Mouse (Mus musculus): ENCODE results near the gene Crtc3. TPM values are rescaled to one million over a fixed set of nuclear protein-coding genes. Genes with fewer than 3 reads are reported as not detected.

Gene Crtc3
- polyA plus RNA-seq, 2 experiments, result 18.6 to 26.4 TPM

DNA sequence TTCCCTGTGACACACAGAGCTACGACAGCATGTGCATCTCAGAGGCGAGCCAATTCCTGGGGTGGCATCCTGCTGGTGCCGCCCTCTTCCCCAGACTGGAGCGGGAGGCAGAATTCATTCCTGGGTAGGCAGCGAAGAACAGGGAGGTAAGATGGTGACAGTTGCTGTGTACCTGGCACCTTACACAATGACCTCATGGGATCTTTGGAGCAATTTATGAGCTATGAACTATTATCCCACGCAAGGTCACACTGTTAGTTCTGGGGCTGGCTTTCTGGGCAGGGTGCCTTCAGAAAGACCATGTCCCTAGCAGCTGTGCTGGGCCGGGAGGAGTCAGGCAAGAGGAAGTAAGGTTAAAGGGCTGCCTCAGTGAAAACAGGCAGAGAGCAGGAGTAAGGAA is 77.0 kb downstream of the Crtc3 start:
- H3K4me2 ChIP-seq (replicated peaks; ENCODE audit: low read depth, low read length, severe bottlenecking), result no peak overlapping the region
- no peak for ATAC-seq (ENCODE audit: low FRiP score, low read depth)
- no peaks in the 10 kb centered on the region for H3K9me3 ChIP-seq (ENCODE audit: control insufficient read depth, low read length)
- DNase-seq (ENCODE audit: low spot score), result no peak
- H3K36me3 ChIP-seq (ENCODE audit: control insufficient read depth, insufficient read depth, low read length), result peaks cover 17% of the 10 kb centered on the region
- peaks cover 18% of the 10 kb centered on the region for H3K4me1 ChIP-seq (ENCODE audit: control insufficient read depth, insufficient read depth, low read length)
- no peaks in the 10 kb centered on the region for H3K27me3 ChIP-seq (ENCODE audit: control insufficient read depth, insufficient read depth, low read length)
- no peak overlapping the region for H3K27ac ChIP-seq (replicated peaks; ENCODE audit: low read depth, low read length)
- no peak overlapping the region for H3K9ac ChIP-seq (ENCODE audit: low read depth, low read length, severe bottlenecking)
- 63% methylated on average over 7 of the region's 7 CpGs for WGBS
- no peak overlapping the region for H3K4me3 ChIP-seq (replicated peaks; ENCODE audit: low read length)
- no peak for TF ChIP-seq POLR2A (IDR thresholded peaks at IDR 0.05; ENCODE audit: borderline replicate concordance, extremely low read depth, insufficient read depth, insufficient read length)

DNA sequence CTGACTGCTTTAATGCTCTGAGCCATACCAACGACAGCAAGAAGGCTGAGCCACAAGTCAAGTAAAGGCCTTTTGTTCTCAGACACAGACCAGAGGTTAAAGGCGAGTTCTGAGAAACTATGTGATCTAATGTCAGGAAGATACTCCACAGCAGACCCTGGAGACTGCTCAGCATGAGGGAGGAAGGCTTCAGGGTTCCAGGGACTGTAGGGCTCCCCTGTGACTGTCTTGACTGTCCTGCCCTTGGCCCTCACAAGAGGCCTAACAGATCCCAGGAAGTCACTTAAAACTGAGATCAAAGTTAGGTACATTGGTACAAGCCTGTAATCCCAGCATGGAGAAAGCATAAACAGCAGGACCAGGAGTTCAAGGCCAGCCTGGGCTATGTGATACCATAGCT is 81.2 kb downstream of the Crtc3 start:
- Histone ChIP-seq H3K9me3 (ENCODE audit: control insufficient read depth, low read length) (no peaks in the 10 kb centered on the region), H3K4me1 (ENCODE audit: control insufficient read depth, insufficient read depth, low read length) (peaks cover 10% of the 10 kb centered on the region), H3K27ac (replicated peaks; ENCODE audit: low read depth, low read length) (no peak overlapping the region), H3K36me3 (ENCODE audit: control insufficient read depth, insufficient read depth, low read length) (peaks cover 16% of the 10 kb centered on the region), H3K9ac (ENCODE audit: low read depth, low read length, severe bottlenecking) (no peak overlapping the region), H3K4me2 (replicated peaks; ENCODE audit: low read depth, low read length, severe bottlenecking) (no peak overlapping the region), H3K4me3 (replicated peaks; ENCODE audit: low read length) (no peak overlapping the region), H3K27me3 (ENCODE audit: control insufficient read depth, insufficient read depth, low read length) (no peaks in the 10 kb centered on the region)
- ATAC-seq (ENCODE audit: low FRiP score, low read depth), result no peak
- DNase-seq (ENCODE audit: low spot score), result no peak
- 56% methylated on average over 2 of the region's 2 CpGs for WGBS
- no peak for TF ChIP-seq POLR2A (IDR thresholded peaks at IDR 0.05; ENCODE audit: borderline replicate concordance, extremely low read depth, insufficient read depth, insufficient read length)

DNA sequence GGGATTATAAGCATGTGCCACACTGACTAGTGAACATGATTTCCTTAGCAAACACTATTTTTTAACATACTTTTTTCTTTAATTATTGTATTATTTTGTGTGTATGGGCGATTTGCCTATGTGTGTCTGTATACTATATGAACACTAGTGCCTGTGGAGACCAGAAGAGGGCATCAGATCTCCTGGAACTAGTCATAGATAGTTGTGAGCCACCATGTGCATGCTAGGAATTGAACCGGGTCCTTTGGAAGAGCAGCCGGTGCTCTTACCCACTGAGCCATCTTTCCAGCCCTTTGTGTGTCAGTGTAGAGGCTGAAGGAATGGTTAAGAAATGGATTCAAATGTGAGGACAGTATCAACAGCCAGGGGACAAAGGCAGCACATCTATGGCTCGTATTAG is 82.2 kb downstream of the Crtc3 start:
- H3K4me3 ChIP-seq (replicated peaks; ENCODE audit: low read length), result no peak overlapping the region
- no peak overlapping the region for H3K4me2 ChIP-seq (replicated peaks; ENCODE audit: low read depth, low read length, severe bottlenecking)
- H3K4me1 ChIP-seq (ENCODE audit: control insufficient read depth, insufficient read depth, low read length), result no peaks in the 10 kb centered on the region; the same call in 1 of the 2 replicates
- no peaks in the 10 kb centered on the region for H3K27me3 ChIP-seq (ENCODE audit: control insufficient read depth, insufficient read depth, low read length)
- peaks cover 22% of the 10 kb centered on the region for H3K36me3 ChIP-seq (ENCODE audit: control insufficient read depth, insufficient read depth, low read length)
- no peak for TF ChIP-seq POLR2A (IDR thresholded peaks at IDR 0.05; ENCODE audit: borderline replicate concordance, extremely low read depth, insufficient read depth, insufficient read length)
- H3K9me3 ChIP-seq (ENCODE audit: control insufficient read depth, low read length), result no peaks in the 10 kb centered on the region
- ATAC-seq (ENCODE audit: low FRiP score, low read depth), result no peak
- H3K9ac ChIP-seq (ENCODE audit: low read depth, low read length, severe bottlenecking), result no peak overlapping the region
- H3K27ac ChIP-seq (replicated peaks; ENCODE audit: low read depth, low read length), result no peak overlapping the region
- DNase-seq (ENCODE audit: low spot score), result no peak
- WGBS, result 79% methylated on average over 4 of the region's 4 CpGs

DNA sequence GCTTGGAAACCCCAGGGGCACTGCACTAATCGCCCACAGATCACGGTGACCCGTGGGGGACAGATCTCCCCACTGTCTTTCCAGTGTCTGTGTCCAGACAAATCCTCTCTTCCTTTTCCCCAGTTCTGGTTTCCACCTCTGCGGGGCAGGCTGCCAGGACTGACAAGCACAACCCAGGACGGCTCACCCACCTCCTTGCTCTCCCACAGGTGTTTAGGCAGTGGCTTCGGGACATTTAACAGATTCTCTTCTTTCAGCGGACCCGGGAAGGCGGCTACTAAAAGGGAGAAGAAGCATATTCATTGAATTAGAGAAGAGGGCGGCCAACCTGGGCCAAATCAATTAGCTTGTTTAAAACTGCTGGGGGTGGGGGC is 83.1 kb downstream of the Crtc3 start:
- H3K9ac ChIP-seq (ENCODE audit: low read depth, low read length, severe bottlenecking), result no peak overlapping the region
- no peaks in the 10 kb centered on the region for H3K9me3 ChIP-seq (ENCODE audit: control insufficient read depth, low read length)
- peaks cover 26% of the 10 kb centered on the region for H3K36me3 ChIP-seq (ENCODE audit: control insufficient read depth, insufficient read depth, low read length)
- no peaks in the 10 kb centered on the region for H3K27me3 ChIP-seq (ENCODE audit: control insufficient read depth, insufficient read depth, low read length)
- ATAC-seq (ENCODE audit: low FRiP score, low read depth) (no peak), DNase-seq (ENCODE audit: low spot score) (no peak)
- H3K4me3 ChIP-seq (replicated peaks; ENCODE audit: low read length), result no peak overlapping the region
- no peak overlapping the region for H3K4me2 ChIP-seq (replicated peaks; ENCODE audit: low read depth, low read length, severe bottlenecking)
- 10% methylated on average over 10 of the region's 10 CpGs for WGBS
- no peak for TF ChIP-seq POLR2A (IDR thresholded peaks at IDR 0.05; ENCODE audit: borderline replicate concordance, extremely low read depth, insufficient read depth, insufficient read length)
- no peak overlapping the region for H3K27ac ChIP-seq (replicated peaks; ENCODE audit: low read depth, low read length)
- no peaks in the 10 kb centered on the region for H3K4me1 ChIP-seq (ENCODE audit: control insufficient read depth, insufficient read depth, low read length)

DNA sequence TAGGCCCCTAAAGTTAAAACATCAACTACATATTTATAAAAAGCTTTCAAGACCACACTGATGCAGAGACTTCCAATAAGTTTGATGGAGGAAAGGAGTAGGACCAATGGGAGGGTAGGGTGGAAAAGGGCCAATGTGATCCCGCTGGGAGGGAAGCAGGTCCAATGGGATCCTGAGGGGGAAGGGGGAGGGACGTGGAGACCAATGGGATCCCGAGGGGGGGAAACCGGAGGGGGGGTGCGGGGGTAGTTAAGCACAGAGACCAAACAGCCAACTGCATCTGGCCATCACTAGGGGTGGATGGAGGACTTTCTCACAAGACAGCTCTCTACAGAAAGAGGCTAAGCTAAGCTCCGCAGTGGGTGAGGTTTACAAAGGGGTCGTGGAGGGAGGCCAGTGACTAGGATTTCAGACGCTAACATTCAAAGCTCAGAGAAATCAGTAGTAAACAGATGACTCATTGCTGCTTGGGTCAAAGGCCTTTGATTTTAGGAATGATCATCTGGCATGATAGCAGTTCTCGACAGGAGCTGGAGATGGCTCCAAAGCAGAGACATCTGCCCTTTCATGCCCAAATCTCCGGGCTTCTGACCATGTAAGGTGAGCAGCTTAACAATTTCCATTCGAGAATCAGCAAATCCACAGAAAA is 83.6 kb downstream of the Crtc3 start:
- no peak for TF ChIP-seq POLR2A (IDR thresholded peaks at IDR 0.05; ENCODE audit: borderline replicate concordance, extremely low read depth, insufficient read depth, insufficient read length)
- Histone ChIP-seq H3K4me1 (ENCODE audit: control insufficient read depth, insufficient read depth, low read length) (no peaks in the 10 kb centered on the region), H3K27me3 (ENCODE audit: control insufficient read depth, insufficient read depth, low read length) (no peaks in the 10 kb centered on the region), H3K9ac (ENCODE audit: low read depth, low read length, severe bottlenecking) (no peak overlapping the region), H3K4me3 (replicated peaks; ENCODE audit: low read length) (no peak overlapping the region), H3K27ac (replicated peaks; ENCODE audit: low read depth, low read length) (no peak overlapping the region), H3K9me3 (ENCODE audit: control insufficient read depth, low read length) (no peaks in the 10 kb centered on the region), H3K36me3 (ENCODE audit: control insufficient read depth, insufficient read depth, low read length) (peaks cover 29% of the 10 kb centered on the region), H3K4me2 (replicated peaks; ENCODE audit: low read depth, low read length, severe bottlenecking) (no peak overlapping the region)
- ATAC-seq (ENCODE audit: low FRiP score, low read depth) (no peak), DNase-seq (ENCODE audit: low spot score) (no peak)
- WGBS, result 35% methylated on average over 11 of the region's 11 CpGs

Measured in limb, embryonic 14.5 days (tissue).